Mouse (Mus musculus): ENCODE data around the gene Zfp273. TPM values are rescaled to one million over a fixed set of nuclear protein-coding genes. Genes with fewer than 3 reads are reported as not detected.
"Not testable (repeated sequence)": the region's sequence is repeated elsewhere in the genome, so short reads cannot be mapped to it uniquely, and the experiment has no call there.

The Zfp273 gene
- total RNA-seq, 4 experiments from 2014 or later = 5.7 to 10.3 (median 7.9) TPM

DNA sequence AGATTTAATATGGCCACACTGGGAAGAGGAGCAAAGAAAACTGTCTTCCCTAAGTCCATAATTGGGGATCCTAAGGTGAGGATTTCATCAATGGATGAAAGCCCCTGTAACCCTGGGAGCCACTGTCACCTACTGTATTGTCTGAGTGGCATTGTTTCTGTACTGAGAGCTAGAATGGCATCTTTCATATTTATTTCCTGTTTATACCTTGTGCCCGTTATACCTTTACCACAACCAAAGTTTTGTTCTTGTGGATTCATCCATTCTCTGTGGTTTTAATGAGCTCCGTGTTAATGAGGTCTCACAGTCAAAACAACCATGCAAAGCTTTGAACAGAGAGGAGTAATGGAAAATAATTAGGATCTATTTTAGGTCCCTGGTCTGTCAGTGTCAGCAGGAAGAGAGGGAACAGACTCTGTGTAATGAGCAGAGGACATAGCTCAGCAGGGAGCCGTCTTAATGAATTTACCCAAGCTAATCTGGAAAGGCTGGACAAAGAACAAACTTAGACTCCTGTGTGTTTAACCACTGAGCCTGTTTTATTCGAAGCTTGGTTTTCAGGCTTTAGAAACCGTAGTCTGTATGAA, 51.3 kb downstream of the Zfp273 start:
- DNase-seq (ENCODE audit: low spot score in 2 of 2) = no peak

DNA sequence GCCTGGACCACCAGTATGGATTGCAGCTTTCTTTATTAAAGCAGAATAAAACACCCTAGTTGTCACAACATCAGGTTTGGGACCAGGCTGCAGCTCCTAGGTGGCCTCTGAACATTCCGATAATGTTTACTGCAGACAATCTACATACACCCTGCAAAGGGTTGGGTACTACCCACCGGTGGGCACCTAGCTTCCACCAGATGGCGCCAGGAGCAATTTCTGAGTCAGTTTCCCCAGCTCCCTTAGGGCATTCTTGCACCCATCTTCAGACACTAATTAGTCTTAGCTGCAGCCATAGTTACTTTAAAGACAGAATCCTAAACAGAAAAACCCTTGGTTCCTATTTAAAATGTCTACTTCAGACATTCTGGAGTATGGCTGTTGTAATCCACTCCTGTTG, 54.4 kb downstream of the Zfp273 start:
- no peak for DNase-seq (ENCODE audit: low spot score in 2 of 2)

- DNase-seq (ENCODE audit: low spot score in 2 of 2) = not testable (repeated sequence)
These were observed 62.6 kb downstream of the Zfp273 start for GRCm38 (mm10) chr13:67876049-67876698.

Other genes starting within 250 kb of the Zfp273 start
- gene Zfp729b, start 204.0 kb upstream of the Zfp273 start, total RNA-seq (2022) = 10 to 100 TPM in 1 of 4 experiments, 1 to 10 TPM in 3; 8.1 to 10.6 (median 8.9) TPM
- 1 to 10 TPM in 2 of 4 experiments, under 1 TPM in 2; 0.89 to 3.2 (median 1.7) TPM for gene Gm49345, start 176.0 kb upstream of the Zfp273 start, total RNA-seq (2022)
- 10 to 100 TPM in 3 of 4 experiments, 1 to 10 TPM in 1; 7.8 to 13.7 (median 10.4) TPM for gene Zfp729a, start 175.9 kb upstream of the Zfp273 start, total RNA-seq (2022)
- gene Zfp738, start 126.7 kb upstream of the Zfp273 start, total RNA-seq (2022) = 10 to 100 TPM; 21.5 to 29.8 (median 22.6) TPM
- gene Zfp65, start 84.6 kb upstream of the Zfp273 start, total RNA-seq (2022) = 10 to 100 TPM; 13.1 to 14.0 (median 13.6) TPM
- 10 to 100 TPM in 1 of 4 experiments, 1 to 10 TPM in 3; 6.6 to 10.2 (median 6.6) TPM for gene Zfp85, start 58.5 kb upstream of the Zfp273 start, total RNA-seq (2022)
- gene Zfp493, start 34.0 kb upstream of the Zfp273 start, total RNA-seq (2022) = 1 to 10 TPM; 3.4 to 6.4 (median 5.6) TPM
- gene Gm10037, start 17.4 kb downstream of the Zfp273 start, total RNA-seq (2022) = 10 to 100 TPM in 1 of 4 experiments, 1 to 10 TPM in 3; 7.7 to 10.7 (median 9.4) TPM
- not detected for gene BC048507, start 49.6 kb downstream of the Zfp273 start, total RNA-seq (2022)